Mouse (Mus musculus): ENCODE measurements at regions not wholly inside any gene's neighbourhood (a gene's known extent, or its start where the extent isn't known, plus 50 kb on each side); places are given as distances from the start of the nearest gene placed in this dataset.
A peak's percentile ranks its signal among the peaks of the same experiment; 100 is the strongest.

- H3K27ac ChIP-seq (ENCODE audit: low read depth, low read length), result no peak overlapping the region
- no peaks in the 10 kb centered on the region for H3K9me3 ChIP-seq (ENCODE audit: control insufficient read depth, low read length)
- H3K4me2 ChIP-seq (replicated peaks; ENCODE audit: low read depth, low read length), result no peak overlapping the region
- 15% methylated on average over 5 of the region's 5 CpGs for WGBS
- no peaks in the 10 kb centered on the region for H3K27me3 ChIP-seq (ENCODE audit: control insufficient read depth, insufficient read depth, low read length)
- H3K36me3 ChIP-seq (ENCODE audit: control insufficient read depth, insufficient read depth, low read length), result no peaks in the 10 kb centered on the region
- H3K9ac ChIP-seq (ENCODE audit: low read depth, low read length), result no peak overlapping the region
- H3K4me3 ChIP-seq (ENCODE audit: low read length), result no peak overlapping the region
- peak; percentile 39; the same call in 1 of the 2 replicates for ATAC-seq (ENCODE audit: low FRiP score, low TSS enrichment)
- H3K4me1 ChIP-seq (ENCODE audit: control insufficient read depth, insufficient read depth, low read length), result peaks cover 3% of the 10 kb centered on the region; the same call in 1 of the 2 replicates
Observed at GRCm38 (mm10) chr2:79131743-79132517, 123.3 kb upstream of the Itga4 start.

DNA sequence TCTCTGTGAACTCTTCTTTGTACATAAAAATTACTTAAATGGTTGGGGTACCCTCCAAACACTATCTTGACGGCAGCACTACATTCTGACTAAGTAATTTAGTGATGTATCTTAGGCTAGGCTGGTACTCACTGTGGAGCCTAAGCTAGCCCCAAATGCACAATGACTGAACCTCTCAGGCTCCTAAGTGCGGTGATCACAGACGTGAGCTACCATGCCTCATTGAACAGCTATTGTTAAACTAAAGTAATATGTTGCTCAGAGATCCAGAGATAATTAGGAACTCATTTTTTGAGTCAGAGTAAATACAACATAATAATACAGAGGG, 122.7 kb upstream of the Itga4 start:
- Histone ChIP-seq H3K27ac (ENCODE audit: low read depth, low read length) (no peak overlapping the region), H3K4me1 (ENCODE audit: control insufficient read depth, insufficient read depth, low read length) (peaks cover 3% of the 10 kb centered on the region; the same call in 1 of the 2 replicates), H3K36me3 (ENCODE audit: control insufficient read depth, insufficient read depth, low read length) (no peaks in the 10 kb centered on the region), H3K27me3 (ENCODE audit: control insufficient read depth, insufficient read depth, low read length) (no peaks in the 10 kb centered on the region), H3K9me3 (ENCODE audit: control insufficient read depth, low read length) (no peaks in the 10 kb centered on the region), H3K9ac (ENCODE audit: low read depth, low read length) (no peak overlapping the region), H3K4me3 (ENCODE audit: low read length) (no peak overlapping the region), H3K4me2 (replicated peaks; ENCODE audit: low read depth, low read length) (no peak overlapping the region)
- 70% methylated on average over 3 of the region's 3 CpGs for WGBS
- no peak for ATAC-seq (ENCODE audit: low FRiP score, low TSS enrichment)

DNA sequence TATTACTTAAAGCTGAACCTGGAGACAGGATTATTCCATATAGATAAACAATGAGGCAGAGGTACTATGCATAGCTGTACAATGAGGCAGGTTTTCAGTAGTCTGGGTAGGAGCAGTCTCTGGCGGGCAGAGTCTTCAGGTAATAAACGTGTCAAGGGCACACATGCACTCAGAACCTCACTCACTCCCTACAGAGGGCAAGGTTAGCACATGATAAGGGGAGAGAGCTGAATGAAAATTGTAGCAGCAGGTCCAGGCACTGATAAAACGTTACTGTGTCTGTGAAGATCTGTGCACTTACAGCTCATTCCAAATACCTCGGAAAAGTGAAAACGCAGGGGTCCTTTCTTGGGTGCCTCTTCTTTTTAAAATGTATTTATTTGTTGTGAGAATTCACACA, 120.9 kb upstream of the Itga4 start:
- no peak for ATAC-seq (ENCODE audit: low FRiP score, low TSS enrichment)
- 69% methylated on average over 5 of the region's 5 CpGs for WGBS
- no peaks in the 10 kb centered on the region for H3K9me3 ChIP-seq (ENCODE audit: control insufficient read depth, low read length)
- H3K27me3 ChIP-seq (ENCODE audit: control insufficient read depth, insufficient read depth, low read length), result no peaks in the 10 kb centered on the region
- no peak overlapping the region for H3K27ac ChIP-seq (ENCODE audit: low read depth, low read length)
- H3K9ac ChIP-seq (ENCODE audit: low read depth, low read length), result no peak overlapping the region
- peaks cover 3% of the 10 kb centered on the region; the same call in 1 of the 2 replicates for H3K4me1 ChIP-seq (ENCODE audit: control insufficient read depth, insufficient read depth, low read length)
- no peak overlapping the region for H3K4me2 ChIP-seq (replicated peaks; ENCODE audit: low read depth, low read length)
- H3K36me3 ChIP-seq (ENCODE audit: control insufficient read depth, insufficient read depth, low read length), result no peaks in the 10 kb centered on the region
- H3K4me3 ChIP-seq (ENCODE audit: low read length), result no peak overlapping the region

GRCm38 (mm10) chr2:79135986-79136385, 119.2 kb upstream of the Itga4 start:
- Histone ChIP-seq H3K9ac (ENCODE audit: low read depth, low read length) (no peak overlapping the region), H3K9me3 (ENCODE audit: control insufficient read depth, low read length) (no peaks in the 10 kb centered on the region), H3K27ac (ENCODE audit: low read depth, low read length) (no peak overlapping the region), H3K4me1 (ENCODE audit: control insufficient read depth, insufficient read depth, low read length) (peaks cover 3% of the 10 kb centered on the region; the same call in 1 of the 2 replicates), H3K36me3 (ENCODE audit: control insufficient read depth, insufficient read depth, low read length) (no peaks in the 10 kb centered on the region), H3K4me3 (ENCODE audit: low read length) (no peak overlapping the region), H3K27me3 (ENCODE audit: control insufficient read depth, insufficient read depth, low read length) (no peaks in the 10 kb centered on the region), H3K4me2 (replicated peaks; ENCODE audit: low read depth, low read length) (no peak overlapping the region)
- ATAC-seq (ENCODE audit: low FRiP score, low TSS enrichment), result no peak
- WGBS, result 94% methylated on average over 2 of the region's 2 CpGs

DNA sequence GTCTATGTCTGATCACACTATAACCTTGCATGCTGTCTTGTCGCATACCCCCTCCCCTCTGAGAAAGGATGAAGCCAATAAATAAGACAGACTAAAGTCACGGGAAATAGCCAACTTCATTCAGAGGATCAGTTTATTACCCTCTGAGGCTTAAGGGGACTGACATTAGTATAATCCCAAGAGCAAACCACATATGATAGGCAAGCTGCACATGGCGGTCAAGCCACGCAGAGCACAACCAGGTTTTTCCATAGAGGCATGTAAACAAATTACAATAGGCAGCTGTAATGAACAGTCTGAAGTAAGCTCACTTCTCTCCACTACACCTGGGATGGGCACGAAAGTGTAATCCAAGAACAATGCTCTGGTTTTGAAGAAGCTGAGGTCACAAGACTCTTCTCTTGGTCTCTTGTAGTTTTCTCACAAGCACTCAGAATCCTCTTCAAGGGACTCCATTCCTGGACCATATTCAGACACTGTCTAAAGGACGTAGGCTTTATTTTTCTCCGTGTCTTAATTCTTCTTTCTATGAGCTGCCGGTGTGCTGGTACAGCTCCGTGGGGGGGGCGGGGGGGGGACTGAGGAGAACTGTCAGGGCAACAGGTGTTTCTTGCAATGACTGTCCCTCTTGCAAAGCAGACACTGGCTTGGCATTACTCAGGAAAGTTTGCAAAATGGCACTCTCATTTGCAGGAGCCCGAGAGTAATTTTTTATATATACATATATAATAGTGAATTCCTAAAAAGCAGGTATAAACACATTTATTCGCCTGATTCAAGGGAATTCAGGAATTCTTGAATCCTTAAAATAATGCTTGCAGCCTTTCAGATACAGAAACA, 118.4 kb upstream of the Itga4 start:
- no peak overlapping the region for H3K9ac ChIP-seq (ENCODE audit: low read depth, low read length)
- 83% methylated on average over 12 of the region's 12 CpGs for WGBS
- ATAC-seq (ENCODE audit: low FRiP score, low TSS enrichment), result no peak
- no peaks in the 10 kb centered on the region for H3K9me3 ChIP-seq (ENCODE audit: control insufficient read depth, low read length)
- no peaks in the 10 kb centered on the region for H3K27me3 ChIP-seq (ENCODE audit: control insufficient read depth, insufficient read depth, low read length)
- H3K36me3 ChIP-seq (ENCODE audit: control insufficient read depth, insufficient read depth, low read length), result no peaks in the 10 kb centered on the region
- peaks cover 3% of the 10 kb centered on the region; the same call in 1 of the 2 replicates for H3K4me1 ChIP-seq (ENCODE audit: control insufficient read depth, insufficient read depth, low read length)
- no peak overlapping the region for H3K4me2 ChIP-seq (replicated peaks; ENCODE audit: low read depth, low read length)
- no peak overlapping the region for H3K27ac ChIP-seq (ENCODE audit: low read depth, low read length)
- H3K4me3 ChIP-seq (ENCODE audit: low read length), result no peak overlapping the region

GRCm38 (mm10) chr2:79137694-79138171, 117.5 kb upstream of the Itga4 start:
- Histone ChIP-seq H3K4me2 (replicated peaks; ENCODE audit: low read depth, low read length) (no peak overlapping the region), H3K4me3 (ENCODE audit: low read length) (no peak overlapping the region), H3K27ac (ENCODE audit: low read depth, low read length) (no peak overlapping the region), H3K27me3 (ENCODE audit: control insufficient read depth, insufficient read depth, low read length) (no peaks in the 10 kb centered on the region), H3K9me3 (ENCODE audit: control insufficient read depth, low read length) (no peaks in the 10 kb centered on the region), H3K36me3 (ENCODE audit: control insufficient read depth, insufficient read depth, low read length) (no peaks in the 10 kb centered on the region), H3K4me1 (ENCODE audit: control insufficient read depth, insufficient read depth, low read length) (no peaks in the 10 kb centered on the region), H3K9ac (ENCODE audit: low read depth, low read length) (no peak overlapping the region)
- WGBS, result 32% methylated on average over 6 of the region's 6 CpGs
- peak; percentile 51; the same call in 1 of the 2 replicates for ATAC-seq (ENCODE audit: low FRiP score, low TSS enrichment)

GRCm38 (mm10) chr2:79138368-79139109, 116.7 kb upstream of the Itga4 start:
- no peak overlapping the region for H3K9ac ChIP-seq (ENCODE audit: low read depth, low read length)
- no peak for ATAC-seq (ENCODE audit: low FRiP score, low TSS enrichment)
- no peak overlapping the region for H3K4me3 ChIP-seq (ENCODE audit: low read length)
- no peaks in the 10 kb centered on the region for H3K4me1 ChIP-seq (ENCODE audit: control insufficient read depth, insufficient read depth, low read length)
- no peak overlapping the region for H3K27ac ChIP-seq (ENCODE audit: low read depth, low read length)
- 90% methylated on average over 8 of the region's 8 CpGs for WGBS
- no peaks in the 10 kb centered on the region for H3K27me3 ChIP-seq (ENCODE audit: control insufficient read depth, insufficient read depth, low read length)
- H3K9me3 ChIP-seq (ENCODE audit: control insufficient read depth, low read length), result no peaks in the 10 kb centered on the region
- no peaks in the 10 kb centered on the region for H3K36me3 ChIP-seq (ENCODE audit: control insufficient read depth, insufficient read depth, low read length)
- no peak overlapping the region for H3K4me2 ChIP-seq (replicated peaks; ENCODE audit: low read depth, low read length)

- H3K36me3 ChIP-seq (ENCODE audit: control insufficient read depth, insufficient read depth, low read length), result no peaks in the 10 kb centered on the region
- WGBS, result 35% methylated on average over 7 of the region's 7 CpGs
- H3K27ac ChIP-seq (ENCODE audit: low read depth, low read length), result no peak overlapping the region
- no peaks in the 10 kb centered on the region for H3K9me3 ChIP-seq (ENCODE audit: control insufficient read depth, low read length)
- H3K27me3 ChIP-seq (ENCODE audit: control insufficient read depth, insufficient read depth, low read length), result no peaks in the 10 kb centered on the region
- H3K4me3 ChIP-seq (ENCODE audit: low read length), result no peak overlapping the region
- ATAC-seq (ENCODE audit: low FRiP score, low TSS enrichment), result peak; percentile 83
- H3K9ac ChIP-seq (ENCODE audit: low read depth, low read length), result no peak overlapping the region
- no peak overlapping the region for H3K4me2 ChIP-seq (replicated peaks; ENCODE audit: low read depth, low read length)
- H3K4me1 ChIP-seq (ENCODE audit: control insufficient read depth, insufficient read depth, low read length), result no peaks in the 10 kb centered on the region
Observed at GRCm38 (mm10) chr2:79141961-79142360, 113.3 kb upstream of the Itga4 start.

Measured in kidney, embryonic 14.5 days (tissue).